Mouse (Mus musculus) liver (tissue): ENCODE measurements around the gene Ankrd17.

ENCODE experiments used
- DNase-seq: peaks from one replicate; pipeline ENCODE4 v3.0.0-alpha.2; 2020; ENCODE audit warnings: mixed read lengths

Gene Ankrd17

DNA sequence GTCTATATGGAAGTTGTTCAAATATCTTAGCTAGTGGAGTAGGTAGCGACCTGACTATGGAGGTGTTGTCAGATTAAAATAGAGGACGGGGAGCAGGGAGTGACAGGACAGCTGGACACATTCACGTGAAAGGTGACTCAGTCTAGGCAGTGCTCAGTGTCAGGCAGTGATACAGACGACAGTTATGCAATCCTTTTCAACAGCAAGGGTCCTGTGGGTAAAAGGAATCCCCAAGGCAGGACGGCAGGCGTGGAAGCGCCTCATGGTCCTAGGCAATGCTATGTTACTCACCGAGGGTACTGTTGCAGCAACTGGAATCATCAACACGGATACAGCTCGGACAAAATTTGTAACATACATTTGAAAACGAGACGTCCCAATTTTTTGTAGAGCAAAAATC, 149.2 kb downstream of the Ankrd17 start:
- no peak for DNase-seq

DNA sequence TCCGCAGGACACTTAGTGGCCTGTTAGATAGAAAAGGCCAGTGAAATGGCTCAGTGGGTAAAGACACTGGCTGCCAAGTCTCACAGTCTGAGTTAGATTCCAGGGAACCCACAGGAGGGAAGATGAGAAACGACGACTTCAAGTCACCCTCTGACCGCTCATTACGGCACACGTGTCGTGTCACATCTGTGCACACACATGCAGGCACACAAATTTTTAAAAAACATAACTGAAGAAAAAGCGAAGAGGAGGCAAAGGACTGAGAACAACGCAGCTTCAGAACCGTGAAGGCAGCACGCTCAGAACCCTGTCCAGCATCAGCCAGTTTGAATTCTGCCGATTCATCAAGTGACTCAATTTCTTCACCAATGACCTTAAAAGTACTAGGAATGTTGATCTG, 153.0 kb downstream of the Ankrd17 start:
- DNase-seq = no peak

DNA sequence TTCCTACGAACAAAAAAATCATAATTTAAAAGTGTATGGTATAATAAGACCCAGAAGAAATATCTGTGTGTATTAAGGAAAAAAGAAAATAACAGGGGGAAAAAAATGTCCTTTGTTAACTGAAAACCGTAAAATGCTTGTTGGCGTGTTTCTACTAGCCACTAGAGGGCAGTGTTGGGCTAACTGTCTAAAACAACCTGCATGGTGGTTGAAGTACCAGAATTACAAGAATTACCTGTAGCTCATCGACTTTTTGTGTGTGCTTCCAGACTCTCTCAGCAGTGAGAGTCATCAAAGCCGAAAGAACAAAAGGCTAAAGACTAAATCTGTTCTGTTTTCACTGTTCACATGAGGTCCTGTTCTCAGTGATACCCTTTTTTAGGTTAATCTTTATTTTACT, 163.2 kb downstream of the Ankrd17 start:
- peak; percentile 38 for DNase-seq

DNA sequence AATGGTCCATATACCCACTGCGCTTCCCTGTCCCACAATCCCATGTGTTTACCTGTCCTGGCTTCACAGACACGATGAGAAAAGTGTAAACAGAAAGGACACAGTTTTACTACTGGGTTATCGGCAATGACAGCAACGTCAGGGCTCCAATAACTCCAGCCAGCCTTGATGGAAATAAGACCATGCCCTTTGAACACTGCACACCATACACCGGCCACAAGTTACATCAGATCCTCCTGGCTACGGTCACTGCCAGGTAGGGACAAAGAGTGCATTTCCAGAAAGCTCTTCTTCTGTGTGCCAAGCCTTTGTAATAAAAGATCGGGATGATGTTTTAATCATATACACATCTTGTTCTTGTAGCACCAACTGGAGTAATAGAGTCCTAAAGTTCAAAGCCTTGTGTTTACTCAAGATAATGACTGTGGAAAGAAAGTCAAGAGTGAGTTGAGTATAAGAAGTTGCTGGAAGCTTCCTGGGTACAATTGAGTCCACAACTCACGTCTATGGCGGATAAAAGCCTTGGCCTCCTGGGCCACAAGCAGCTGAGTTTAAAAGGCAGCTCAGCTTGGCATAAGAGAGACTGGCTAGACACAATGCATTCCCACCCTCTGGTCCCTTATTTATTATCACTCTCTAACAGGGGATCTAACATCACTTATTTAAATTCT, 163.8 kb downstream of the Ankrd17 start:
- DNase-seq = no peak

DNA sequence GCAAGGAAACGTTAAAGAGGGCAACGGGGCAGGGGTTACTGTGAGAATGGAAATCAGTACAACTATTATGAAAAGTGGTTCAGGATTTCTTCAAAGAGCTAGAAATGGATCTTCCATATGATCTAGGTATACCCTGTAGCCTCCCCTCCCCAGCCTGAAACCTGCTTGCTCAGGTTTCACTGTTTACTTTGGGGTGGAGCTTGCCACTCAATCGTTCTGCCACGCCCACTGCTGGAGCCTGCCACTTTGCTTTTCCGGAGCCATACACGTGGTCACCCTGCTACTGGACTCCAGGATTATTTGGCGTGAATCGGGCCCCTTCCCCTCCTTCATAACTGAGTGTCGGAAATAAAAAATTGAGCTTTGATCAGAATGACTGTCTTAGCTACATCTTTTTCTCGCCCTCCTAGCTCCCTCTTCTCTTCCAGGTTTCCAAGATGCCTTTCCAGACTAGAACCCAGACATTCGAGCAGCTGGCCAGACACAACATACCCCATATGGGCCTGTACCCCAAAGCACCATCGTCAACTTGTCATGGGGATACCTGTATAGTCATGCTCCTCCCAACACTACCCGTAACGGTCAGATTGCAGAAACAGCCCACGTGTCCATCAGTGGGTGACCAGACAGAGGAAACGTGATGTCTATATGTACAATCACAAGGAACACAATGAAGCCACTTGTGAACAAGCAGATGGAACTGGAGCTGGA, 166.3 kb downstream of the Ankrd17 start:
- DNase-seq = peak; percentile 27

DNA sequence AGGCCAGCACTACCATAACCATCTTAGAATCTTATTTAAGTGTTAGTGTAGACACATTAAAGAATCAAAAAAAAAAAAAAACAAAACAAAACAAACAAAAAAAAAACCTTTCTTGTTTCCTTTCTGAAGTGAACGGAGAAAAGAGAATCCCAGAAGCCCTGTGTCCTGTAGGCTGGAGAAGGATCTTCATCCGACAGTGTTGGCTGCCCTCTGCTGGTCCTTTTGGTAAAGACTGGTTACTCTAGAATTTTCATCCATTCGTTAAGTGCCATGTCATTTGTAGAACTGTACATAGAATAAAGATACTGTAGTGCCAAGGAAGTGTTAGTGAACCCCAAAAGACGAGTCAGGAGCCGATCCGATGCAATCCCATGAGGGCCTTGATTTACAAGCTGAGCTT, 171.5 kb downstream of the Ankrd17 start:
- DNase-seq = peak; percentile 40

DNA sequence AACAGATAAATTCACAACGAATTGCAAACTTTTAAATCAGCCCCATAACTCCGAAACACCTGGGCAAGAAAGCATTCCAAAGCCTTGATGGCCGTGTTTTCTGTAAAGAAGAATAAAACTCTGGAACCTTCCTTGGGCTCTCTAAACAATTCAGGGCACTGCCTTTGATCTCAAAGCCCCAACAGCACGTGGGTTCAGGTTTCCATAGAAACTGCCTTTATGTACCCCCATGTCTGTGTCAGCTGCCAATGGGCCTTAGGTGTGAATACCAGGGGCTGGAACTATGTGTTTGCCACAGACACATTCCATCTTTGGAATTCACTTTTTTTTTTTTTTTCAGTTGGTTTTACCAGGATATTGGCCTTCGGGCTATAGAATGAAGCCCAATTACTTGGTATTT, 183.6 kb downstream of the Ankrd17 start:
- no peak for DNase-seq

DNA sequence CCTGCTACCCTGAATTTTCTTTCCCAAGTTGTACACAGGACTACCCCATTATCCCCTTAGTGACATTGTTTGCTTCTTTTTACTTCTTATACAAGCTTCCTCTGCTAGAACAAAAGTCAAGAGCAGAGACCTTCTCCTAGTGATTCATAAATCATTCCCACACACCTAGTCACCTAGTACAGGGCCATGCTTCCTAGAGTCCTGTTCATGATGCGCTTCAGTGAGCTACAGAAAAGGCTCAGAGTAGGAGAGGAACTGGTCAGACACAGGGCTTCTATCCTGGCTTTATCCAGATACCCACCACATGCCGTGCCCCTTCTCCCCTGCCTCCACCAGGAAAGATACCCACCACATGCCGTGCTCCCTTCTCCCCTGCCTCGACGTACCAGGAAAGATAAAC, 187.3 kb downstream of the Ankrd17 start:
- DNase-seq = no peak

DNA sequence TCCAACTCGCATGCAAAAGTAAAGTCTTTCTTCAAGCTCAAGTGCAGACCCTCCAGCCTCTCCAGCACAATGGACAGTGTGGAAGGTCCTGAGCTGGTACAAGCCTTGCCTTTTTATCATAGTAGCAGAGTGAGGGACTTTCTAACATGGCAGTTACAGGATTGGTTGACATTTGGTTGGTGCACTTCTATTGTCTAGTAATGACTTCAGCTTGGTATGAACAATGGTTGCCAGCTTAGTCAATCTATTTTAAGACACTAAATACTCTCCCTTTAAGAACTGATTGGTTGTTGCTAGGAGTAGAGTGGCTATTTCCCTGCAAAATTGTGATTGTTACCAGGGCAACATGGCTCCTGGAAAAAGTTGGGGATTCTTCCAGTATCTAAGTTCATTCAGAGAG, 188.3 kb downstream of the Ankrd17 start:
- no peak for DNase-seq
